Mouse (Mus musculus) kidney, embryonic 16.5 days (tissue): ENCODE data around the gene Soat2. TPM values are rescaled to one million over a fixed set of nuclear protein-coding genes. Genes with fewer than 3 reads are reported as not detected.

Source experiments
- ATAC-seq: fragments of 200-750 bp; cut with Nextera tagmentation; 2 replicates; pipeline ENCODE4 v1.8.0; 2017; ENCODE audit warnings: moderate TSS enrichment; ENCODE audit not compliant: low FRiP score, low TSS enrichment
- H3K27ac ChIP-seq: fragments of 300-500 bp; sonication (generic); 2 replicates; pipeline ENCODE4 v1.5.1; 2014; ENCODE audit warnings: low read length
- H3K27me3 ChIP-seq: fragments of 300-500 bp; sonication (generic); 2 replicates; pipeline ENCODE4 v1.6.1; 2014; ENCODE audit warnings: low read length, control low read depth, mixed read lengths; ENCODE audit not compliant: insufficient read depth
- H3K36me3 ChIP-seq: fragments of 300-500 bp; sonication (generic); 2 replicates; pipeline ENCODE4 v1.6.1; 2014; ENCODE audit warnings: low read length, control low read depth, mixed read lengths; ENCODE audit not compliant: insufficient read depth
- H3K4me1 ChIP-seq: fragments of 300-500 bp; sonication (generic); 2 replicates; pipeline ENCODE4 v1.6.1; 2014; ENCODE audit warnings: low read length, control low read depth, mixed read lengths; ENCODE audit not compliant: insufficient read depth
- H3K4me2 ChIP-seq: fragments of 300-500 bp; sonication (generic); replicated peaks from 2 replicates; pipeline ENCODE4 v1.6.1; 2014; ENCODE audit warnings: low read depth, low read length
- H3K4me3 ChIP-seq: fragments of 300-500 bp; sonication (generic); 2 replicates; pipeline ENCODE4 v1.5.1; 2014; ENCODE audit warnings: mild to moderate bottlenecking, low read length
- H3K9ac ChIP-seq: fragments of 300-500 bp; sonication (generic); replicated peaks from 2 replicates; pipeline ENCODE4 v1.6.1; 2014; ENCODE audit warnings: low read length
- H3K9me3 ChIP-seq: fragments of 300-500 bp; sonication (generic); 2 replicates; pipeline ENCODE4 v1.6.1; 2016; ENCODE audit warnings: low read length, control low read depth
- WGBS: fragments of 180-500 bp; shearing (Covaris S2); extraction: QIAGEN DNeasy Blood & Tissue Kit; methylation state at CpG from one replicate; pipeline ENCODE4 v1.1.7; 2014; 5-methylcytosine and 5-hydroxymethylcytosine counted together
- polyA plus RNA-seq: library from polyadenylated mRNA; unstranded; fragments of >200 nt; fragmentation: Nextera tagmentation; extraction: Ambion mirVana; gene quantifications from 2 replicates; pipeline ENCODE4 v1.2.1, GENCODE M21; 2015

Soat2 gene
- polyA plus RNA-seq, 1 experiment from 2014 or later, result 0.41 TPM

DNA sequence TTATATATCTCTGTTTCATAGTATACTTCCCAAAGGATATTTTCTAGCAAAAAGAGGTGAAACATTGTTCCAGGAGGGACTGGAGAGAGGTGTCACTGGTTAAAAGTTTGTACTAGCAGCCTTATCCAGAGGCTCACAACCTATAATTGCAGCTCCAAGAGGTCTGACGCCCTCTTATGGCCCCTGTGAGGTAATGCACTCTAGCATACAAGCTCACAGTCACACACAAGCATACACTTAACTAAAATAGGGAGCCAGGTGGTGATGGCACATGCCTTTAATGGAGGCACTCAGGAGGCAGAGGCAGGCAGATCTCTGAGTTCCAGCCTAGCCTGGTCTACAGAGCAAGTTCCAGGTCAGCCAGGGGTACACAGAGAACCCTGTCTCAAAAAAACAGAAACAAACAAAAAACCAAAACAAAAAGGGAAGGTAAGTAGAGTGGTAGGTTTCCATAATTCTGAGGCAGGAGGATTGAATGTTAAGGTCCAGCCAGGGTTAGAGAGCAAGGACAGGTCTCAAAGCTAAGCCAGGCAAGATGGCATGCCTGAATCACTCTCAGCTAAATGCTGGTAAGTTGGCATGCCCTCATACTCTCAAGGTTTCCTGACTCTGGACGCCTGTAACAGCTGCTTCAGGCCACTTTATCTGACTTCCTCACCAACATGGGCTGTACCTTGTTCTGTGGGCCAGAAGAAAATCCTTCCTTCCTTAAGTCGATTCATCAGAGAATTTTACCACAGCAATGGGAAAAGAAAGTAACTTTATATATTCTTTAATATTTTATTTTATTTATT lies 13.8 kb downstream of the Soat2 start:
- H3K4me3 ChIP-seq, result no peak overlapping the region
- peaks cover 25% of the 10 kb centered on the region for H3K4me1 ChIP-seq
- no peak for ATAC-seq
- no peaks in the 10 kb centered on the region for H3K9me3 ChIP-seq
- H3K4me2 ChIP-seq, result no peak overlapping the region
- H3K27me3 ChIP-seq, result no peaks in the 10 kb centered on the region
- no peak overlapping the region for H3K27ac ChIP-seq
- no peaks in the 10 kb centered on the region for H3K36me3 ChIP-seq
- 66% methylated on average over 3 of the region's 3 CpGs for WGBS
- H3K9ac ChIP-seq, result no peak overlapping the region

DNA sequence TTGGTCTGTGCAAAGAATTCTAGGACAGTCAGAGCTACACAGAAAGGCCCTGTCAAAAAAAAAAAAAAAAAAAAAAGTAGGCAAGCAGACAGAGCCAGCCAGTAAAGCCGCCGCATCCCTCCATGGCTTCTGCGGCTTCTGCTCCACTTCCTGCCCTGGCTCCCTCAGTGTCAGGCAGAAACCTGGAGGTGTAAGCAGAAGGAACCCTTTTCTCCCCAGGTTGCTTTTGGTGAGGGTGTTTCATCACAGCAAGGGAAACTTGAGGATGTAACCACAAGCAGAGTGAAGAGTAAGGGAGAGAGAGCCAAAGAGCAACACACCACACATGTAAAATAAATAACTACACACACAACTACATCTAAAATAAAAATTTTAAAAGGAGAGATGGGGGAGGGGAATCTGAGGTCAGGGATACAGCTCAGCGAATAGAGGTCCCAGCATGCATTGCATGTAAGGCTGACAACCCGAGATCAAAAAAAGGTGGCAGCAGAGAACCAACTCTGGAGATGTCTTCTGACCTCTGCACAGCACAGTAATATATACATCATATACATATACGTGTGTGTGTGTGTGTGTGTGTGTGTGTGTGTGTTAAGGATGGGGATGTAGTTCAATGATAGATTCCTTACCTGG lies 15.3 kb downstream of the Soat2 start:
- Histone ChIP-seq H3K27me3 (no peaks in the 10 kb centered on the region), H3K4me3 (no peak overlapping the region), H3K4me1 (peaks cover 30% of the 10 kb centered on the region), H3K9ac (no peak overlapping the region), H3K4me2 (no peak overlapping the region), H3K9me3 (no peaks in the 10 kb centered on the region), H3K27ac (no peak overlapping the region), H3K36me3 (no peaks in the 10 kb centered on the region)
- ATAC-seq, result no peak
- WGBS, result 26% methylated on average over 6 of the region's 6 CpGs

DNA sequence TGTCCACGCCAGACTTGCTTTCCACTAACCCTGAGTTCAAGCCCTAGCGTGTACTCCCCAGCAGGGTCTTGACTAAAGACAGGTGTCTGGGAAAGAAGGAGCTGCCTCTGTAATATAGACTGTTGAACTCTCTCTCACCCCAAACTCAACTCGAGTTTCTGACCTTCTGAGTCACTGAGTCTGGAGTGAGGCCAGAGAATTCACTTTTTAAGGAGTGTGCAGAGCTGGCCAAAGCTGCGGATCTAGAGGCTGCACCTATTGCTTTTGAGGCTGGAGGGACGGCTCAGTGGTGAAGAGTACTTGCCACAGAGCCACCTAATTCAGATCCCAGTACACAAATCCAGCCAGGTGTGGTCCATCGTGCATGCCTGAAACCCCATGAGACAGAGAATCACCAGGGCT lies 17.3 kb downstream of the Soat2 start:
- Histone ChIP-seq H3K9ac (no peak overlapping the region), H3K4me3 (no peak overlapping the region), H3K27ac (peak overlapping the region; percentile 54; the same call in 1 of the 2 replicates), H3K27me3 (no peaks in the 10 kb centered on the region), H3K4me2 (no peak overlapping the region), H3K9me3 (no peaks in the 10 kb centered on the region), H3K36me3 (no peaks in the 10 kb centered on the region), H3K4me1 (peaks cover 30% of the 10 kb centered on the region)
- peak; percentile 83 for ATAC-seq
- WGBS, result 13% methylated on average over 6 of the region's 6 CpGs

DNA sequence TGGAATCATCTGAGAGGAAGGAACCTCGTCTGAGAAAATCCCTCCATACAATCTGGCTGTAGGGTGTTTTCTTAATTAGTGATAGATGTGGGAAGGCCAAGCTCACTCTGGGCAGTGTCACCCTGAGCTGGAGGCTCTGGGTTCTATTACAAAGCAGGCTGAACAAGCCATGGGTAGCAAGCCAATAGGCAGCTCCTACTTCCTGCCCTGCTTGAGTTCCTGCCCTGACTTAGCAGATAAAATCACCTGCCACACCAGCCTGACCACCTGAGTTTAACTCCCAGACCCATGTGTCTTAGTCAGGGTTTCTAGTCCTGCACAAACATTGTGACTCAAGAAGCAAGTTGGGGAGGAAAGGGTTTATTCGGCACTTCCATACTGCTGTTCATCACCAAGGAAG lies 18.7 kb downstream of the Soat2 start:
- Histone ChIP-seq H3K27ac (no peak overlapping the region; the same call in 1 of the 2 replicates), H3K36me3 (no peaks in the 10 kb centered on the region), H3K4me3 (no peak overlapping the region), H3K9me3 (no peaks in the 10 kb centered on the region), H3K9ac (no peak overlapping the region), H3K4me1 (peaks cover 30% of the 10 kb centered on the region), H3K4me2 (no peak overlapping the region), H3K27me3 (no peaks in the 10 kb centered on the region)
- WGBS, result 25% methylated on average over 2 of the region's 2 CpGs
- 0 out of 2 replicates have a peak, but pooled peaks have one; percentile 54 for ATAC-seq

- peaks cover 5% of the 10 kb centered on the region for H3K36me3 ChIP-seq
- peaks cover 8% of the 10 kb centered on the region for H3K4me1 ChIP-seq
- WGBS, result 66% methylated on average over 3 of the region's 3 CpGs
- no peak overlapping the region for H3K27ac ChIP-seq
- no peak overlapping the region for H3K4me3 ChIP-seq
- H3K4me2 ChIP-seq, result no peak overlapping the region
- no peaks in the 10 kb centered on the region for H3K27me3 ChIP-seq
- H3K9me3 ChIP-seq, result no peaks in the 10 kb centered on the region
- no peak for ATAC-seq
- H3K9ac ChIP-seq, result no peak overlapping the region
These were observed 23.3 kb downstream of the Soat2 start for GRCm38 (mm10) chr15:102173581-102173980.

DNA sequence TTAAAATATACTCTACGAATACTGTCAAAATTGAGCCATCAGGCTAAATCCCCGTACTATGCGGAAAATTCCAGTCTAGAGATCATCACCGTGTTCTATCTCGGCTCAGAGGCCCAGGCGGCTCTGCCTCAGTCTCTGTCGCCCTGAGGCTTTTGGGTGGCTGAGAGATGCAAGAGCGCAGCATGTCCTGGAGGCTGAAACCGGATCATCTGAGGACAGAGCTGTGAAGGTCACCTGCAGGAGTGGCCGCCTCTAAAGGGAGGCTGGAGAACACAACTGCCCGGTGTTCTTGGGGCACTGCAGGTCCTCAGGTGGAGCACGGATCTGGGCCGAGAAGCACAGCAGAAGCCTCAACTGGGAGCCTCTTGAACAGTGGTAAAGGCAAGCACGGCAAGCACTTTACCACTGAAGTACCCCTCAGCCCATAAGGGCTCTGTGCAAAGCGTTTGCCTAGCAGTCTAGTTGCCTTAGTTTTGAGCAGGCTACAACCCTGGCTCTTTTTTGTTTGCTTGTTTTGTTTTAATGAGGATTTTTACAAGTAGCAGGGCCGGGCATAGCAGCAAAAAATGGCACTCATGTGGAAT lies 25.5 kb downstream of the Soat2 start:
- Histone ChIP-seq H3K4me1 (no peaks in the 10 kb centered on the region), H3K4me2 (no peak overlapping the region), H3K27ac (no peak overlapping the region), H3K36me3 (peaks cover 5% of the 10 kb centered on the region), H3K9me3 (no peaks in the 10 kb centered on the region), H3K4me3 (no peak overlapping the region), H3K9ac (no peak overlapping the region), H3K27me3 (no peaks in the 10 kb centered on the region)
- ATAC-seq, result no peak
- WGBS, result 80% methylated on average over 16 of the region's 16 CpGs

DNA sequence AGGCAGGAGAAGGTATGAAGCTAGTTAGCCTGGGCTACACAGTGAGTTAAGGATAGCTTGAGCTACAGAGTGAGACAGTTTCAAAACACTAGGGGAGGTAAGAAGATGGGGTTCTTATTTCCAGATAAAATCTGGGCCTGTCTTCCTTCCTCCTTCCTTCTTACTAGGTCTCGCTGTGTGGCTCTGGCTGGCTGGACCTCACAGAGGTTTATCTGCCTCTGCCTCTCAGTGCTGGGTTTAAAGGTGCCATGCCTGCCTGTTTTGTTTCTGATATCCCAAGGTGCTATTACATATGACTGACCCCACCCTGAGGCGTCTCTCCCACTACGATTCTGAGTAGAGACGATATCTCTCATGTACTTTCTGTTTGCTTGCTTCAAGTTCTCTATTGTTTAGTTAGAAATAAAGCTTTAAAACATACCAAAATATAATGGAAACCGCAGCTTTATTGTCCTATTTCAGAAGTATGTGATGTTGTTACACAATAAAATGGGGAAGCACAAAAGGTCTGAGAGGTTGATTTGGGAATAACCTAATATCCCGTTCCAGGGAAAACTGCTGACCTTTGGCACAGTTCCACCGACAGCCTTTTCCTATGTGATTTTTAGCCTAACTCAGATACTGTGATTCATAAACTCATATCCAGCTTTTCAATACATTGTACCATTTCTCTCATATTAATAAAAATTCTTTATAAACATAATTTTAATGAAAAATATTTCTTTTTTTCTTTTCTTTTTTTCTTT lies 26.4 kb downstream of the Soat2 start:
- WGBS, result 81% methylated on average over 7 of the region's 7 CpGs
- H3K9me3 ChIP-seq, result no peaks in the 10 kb centered on the region
- no peak overlapping the region for H3K27ac ChIP-seq
- ATAC-seq, result no peak
- no peaks in the 10 kb centered on the region for H3K4me1 ChIP-seq
- H3K4me3 ChIP-seq, result no peak overlapping the region
- no peak overlapping the region for H3K4me2 ChIP-seq
- H3K36me3 ChIP-seq, result peaks cover 5% of the 10 kb centered on the region
- H3K27me3 ChIP-seq, result no peaks in the 10 kb centered on the region
- no peak overlapping the region for H3K9ac ChIP-seq

DNA sequence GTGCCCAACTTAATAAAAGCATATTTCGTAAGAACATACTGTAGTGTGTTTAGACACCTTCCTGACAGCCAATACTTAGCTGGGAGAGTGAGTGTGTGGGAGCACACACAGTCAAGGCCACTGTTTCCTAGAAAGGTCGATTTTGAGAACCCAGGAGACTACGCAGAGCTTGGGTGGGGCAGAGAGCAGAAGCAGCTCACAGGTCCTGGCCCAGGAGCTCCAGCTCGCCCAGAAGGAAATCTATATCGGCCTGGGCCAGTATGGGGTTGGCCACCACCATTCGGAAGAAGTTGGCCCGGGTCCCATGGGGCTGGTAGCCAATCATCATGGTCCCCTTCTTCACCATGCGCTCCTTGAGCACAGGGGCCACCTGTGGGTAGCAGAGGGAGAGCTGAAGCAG lies 27.1 kb downstream of the Soat2 start:
- Histone ChIP-seq H3K9ac (no peak overlapping the region), H3K27ac (no peak overlapping the region), H3K36me3 (peaks cover 5% of the 10 kb centered on the region), H3K9me3 (no peaks in the 10 kb centered on the region), H3K27me3 (no peaks in the 10 kb centered on the region), H3K4me1 (no peaks in the 10 kb centered on the region), H3K4me2 (no peak overlapping the region), H3K4me3 (no peak overlapping the region)
- no peak for ATAC-seq
- WGBS, result 84% methylated on average over 8 of the region's 8 CpGs

DNA sequence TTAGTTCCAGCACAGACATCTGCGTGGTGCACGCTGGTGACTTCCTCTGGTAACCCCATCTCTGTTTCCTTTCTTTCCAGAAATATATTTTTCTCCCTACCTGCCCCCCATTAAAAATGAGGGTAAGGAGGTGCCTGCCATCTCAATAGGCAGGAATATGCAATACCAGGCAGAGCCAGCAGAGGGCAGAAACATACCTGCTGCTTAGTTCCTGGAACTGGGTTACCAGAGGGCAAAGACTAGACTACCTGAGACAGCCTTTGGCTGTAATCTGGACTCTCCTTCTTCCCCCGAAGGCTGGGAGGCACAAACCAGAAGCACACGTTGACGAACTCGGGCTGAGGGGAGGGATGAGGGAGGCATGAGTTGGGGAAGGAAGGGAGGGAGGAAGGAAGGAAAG lies 28.0 kb downstream of the Soat2 start:
- H3K27me3 ChIP-seq, result no peaks in the 10 kb centered on the region
- 13% methylated on average over 6 of the region's 6 CpGs for WGBS
- no peaks in the 10 kb centered on the region for H3K9me3 ChIP-seq
- H3K4me3 ChIP-seq, result no peak overlapping the region
- peaks cover 5% of the 10 kb centered on the region for H3K36me3 ChIP-seq
- no peak overlapping the region for H3K9ac ChIP-seq
- H3K4me2 ChIP-seq, result no peak overlapping the region
- ATAC-seq, result 0 out of 2 replicates have a peak, but pooled peaks have one; percentile 40
- 0 out of 2 replicates have a peak, but pooled peaks cover 3% of the 10 kb centered on the region for H3K4me1 ChIP-seq
- H3K27ac ChIP-seq, result no peak overlapping the region
